Mouse (Mus musculus) embryonic facial prominence, embryonic 12.5 days (tissue): ENCODE results near the gene Nyap1. TPM values are rescaled to one million over a fixed set of nuclear protein-coding genes. Genes with fewer than 3 reads are reported as not detected.
A peak's percentile ranks its signal among the peaks of the same experiment; 100 is the strongest.

ENCODE experiments used
- ATAC-seq: fragments of 200-750 bp; cut with Nextera tagmentation; 2 replicates; pipeline ENCODE4 v1.8.0; 2017; ENCODE audit not compliant: insufficient number of reproducible peaks, insufficient read depth, low FRiP score, low TSS enrichment
- H3K27ac ChIP-seq: fragments of 300-500 bp; sonication (generic); 2 replicates; pipeline ENCODE4 v1.5.1; 2016; ENCODE audit warnings: mild to moderate bottlenecking
- H3K27me3 ChIP-seq: fragments of 300-500 bp; sonication (generic); 2 replicates; pipeline ENCODE4 v1.6.1; 2016; ENCODE audit warnings: mild to moderate bottlenecking, moderate library complexity
- H3K36me3 ChIP-seq: fragments of 300-500 bp; sonication (generic); 2 replicates; pipeline ENCODE4 v1.6.1; 2016; ENCODE audit warnings: mild to moderate bottlenecking
- H3K4me1 ChIP-seq: fragments of 300-500 bp; sonication (generic); 2 replicates; pipeline ENCODE4 v1.6.1; 2016
- H3K4me2 ChIP-seq: fragments of 300-500 bp; sonication (generic); replicated peaks from 2 replicates; pipeline ENCODE4 v1.6.1; 2016; ENCODE audit warnings: mild to moderate bottlenecking, moderate library complexity
- H3K4me3 ChIP-seq: fragments of 300-500 bp; sonication (generic); 2 replicates; pipeline ENCODE4 v1.5.1; 2016; ENCODE audit warnings: mild to moderate bottlenecking
- H3K9ac ChIP-seq: fragments of 300-500 bp; sonication (generic); 2 replicates; pipeline ENCODE4 v1.6.1; 2016; ENCODE audit warnings: mild to moderate bottlenecking, moderate library complexity
- H3K9me3 ChIP-seq: fragments of 300-500 bp; sonication (generic); 2 replicates; pipeline ENCODE4 v1.6.1; 2016; ENCODE audit warnings: mild to moderate bottlenecking, moderate library complexity
- WGBS: fragments of 180-500 bp; shearing (Covaris S2); methylation state at CpG from one replicate; pipeline ENCODE4 v1.1.7; 2016; 5-methylcytosine and 5-hydroxymethylcytosine counted together
- polyA plus RNA-seq: library from polyadenylated mRNA; unstranded; fragments of >200 nt; fragmentation: Nextera tagmentation; extraction: Ambion mirVana; gene quantifications from 2 replicates; pipeline ENCODE4 v1.2.1, GENCODE M21; 2016

The Nyap1 gene
- polyA plus RNA-seq, 1 experiment from 2014 or later: 3.7 TPM

GRCm38 (mm10) chr5:137706913-137707633 is 34.3 kb downstream of the Nyap1 start:
- no peak overlapping the region for H3K4me3 ChIP-seq
- 71% methylated on average over 12 of the region's 12 CpGs for WGBS
- H3K9me3 ChIP-seq: 0 out of 2 replicates have a peak, but pooled peaks cover 2% of the 10 kb centered on the region
- no peaks in the 10 kb centered on the region for H3K36me3 ChIP-seq
- ATAC-seq: 0 out of 2 replicates have a peak, but pooled peaks have one; percentile 22
- no peaks in the 10 kb centered on the region for H3K27me3 ChIP-seq
- no peaks in the 10 kb centered on the region for H3K4me1 ChIP-seq
- no peak overlapping the region for H3K27ac ChIP-seq
- H3K4me2 ChIP-seq: no peak overlapping the region; the same call in 1 of the 2 replicates
- H3K9ac ChIP-seq: no peak overlapping the region

- 57% methylated on average over 6 of the region's 6 CpGs for WGBS
- Histone ChIP-seq H3K9ac (no peak overlapping the region), H3K36me3 (no peaks in the 10 kb centered on the region), H3K4me1 (no peaks in the 10 kb centered on the region), H3K4me3 (no peak overlapping the region), H3K4me2 (no peak overlapping the region), H3K27ac (no peak overlapping the region), H3K9me3 (0 out of 2 replicates have a peak, but pooled peaks cover 2% of the 10 kb centered on the region), H3K27me3 (no peaks in the 10 kb centered on the region)
- no peak for ATAC-seq
These were observed 36.2 kb downstream of the Nyap1 start for GRCm38 (mm10) chr5:137705242-137705641.

- no peak overlapping the region for H3K9ac ChIP-seq
- H3K36me3 ChIP-seq: no peaks in the 10 kb centered on the region
- H3K4me2 ChIP-seq: no peak overlapping the region
- no peak overlapping the region for H3K4me3 ChIP-seq
- H3K27ac ChIP-seq: no peak overlapping the region
- 72% methylated on average over 2 of the region's 2 CpGs for WGBS
- no peaks in the 10 kb centered on the region for H3K27me3 ChIP-seq
- no peak for ATAC-seq
- no peaks in the 10 kb centered on the region for H3K4me1 ChIP-seq
- H3K9me3 ChIP-seq: 0 out of 2 replicates have a peak, but pooled peaks cover 2% of the 10 kb centered on the region
These were observed 41.6 kb downstream of the Nyap1 start for GRCm38 (mm10) chr5:137699850-137700249.

GRCm38 (mm10) chr5:137699080-137699479 is 42.3 kb downstream of the Nyap1 start:
- no peak for ATAC-seq
- Histone ChIP-seq H3K27ac (no peak overlapping the region), H3K4me3 (no peak overlapping the region), H3K36me3 (no peaks in the 10 kb centered on the region), H3K27me3 (no peaks in the 10 kb centered on the region), H3K4me2 (no peak overlapping the region), H3K9ac (no peak overlapping the region), H3K4me1 (no peaks in the 10 kb centered on the region), H3K9me3 (0 out of 2 replicates have a peak, but pooled peaks cover 2% of the 10 kb centered on the region)
- 75% methylated on average over 3 of the region's 3 CpGs for WGBS

- Histone ChIP-seq H3K9me3 (no peaks in the 10 kb centered on the region), H3K36me3 (no peaks in the 10 kb centered on the region), H3K4me3 (no peak overlapping the region), H3K4me2 (no peak overlapping the region), H3K27ac (no peak overlapping the region), H3K27me3 (no peaks in the 10 kb centered on the region), H3K4me1 (no peaks in the 10 kb centered on the region), H3K9ac (no peak overlapping the region)
- WGBS: 85% methylated on average over 4 of the region's 4 CpGs
- ATAC-seq: no peak
These were observed 45.5 kb downstream of the Nyap1 start for GRCm38 (mm10) chr5:137695930-137696329.

GRCm38 (mm10) chr5:137694796-137695195 is 46.6 kb downstream of the Nyap1 start:
- H3K9me3 ChIP-seq: no peaks in the 10 kb centered on the region
- no peak overlapping the region for H3K4me3 ChIP-seq
- no peak overlapping the region for H3K9ac ChIP-seq
- 69% methylated on average over 3 of the region's 3 CpGs for WGBS
- no peaks in the 10 kb centered on the region for H3K36me3 ChIP-seq
- H3K27me3 ChIP-seq: no peaks in the 10 kb centered on the region
- H3K4me2 ChIP-seq: no peak overlapping the region
- no peak overlapping the region for H3K27ac ChIP-seq
- ATAC-seq: no peak
- no peaks in the 10 kb centered on the region for H3K4me1 ChIP-seq

- H3K27me3 ChIP-seq: no peaks in the 10 kb centered on the region
- H3K9me3 ChIP-seq: no peaks in the 10 kb centered on the region
- H3K36me3 ChIP-seq: no peaks in the 10 kb centered on the region
- H3K9ac ChIP-seq: no peak overlapping the region
- ATAC-seq: no peak
- no peak overlapping the region for H3K4me2 ChIP-seq
- H3K4me3 ChIP-seq: no peak overlapping the region
- 80% methylated on average over 1 of the region's 1 CpGs for WGBS
- no peak overlapping the region for H3K27ac ChIP-seq
- no peaks in the 10 kb centered on the region for H3K4me1 ChIP-seq
These were observed 49.5 kb downstream of the Nyap1 start for GRCm38 (mm10) chr5:137691881-137692280.

GRCm38 (mm10) chr5:137690531-137690930 is 50.9 kb downstream of the Nyap1 start:
- 56% methylated on average over 9 of the region's 9 CpGs for WGBS
- Histone ChIP-seq H3K4me3 (no peak overlapping the region), H3K9me3 (no peaks in the 10 kb centered on the region)

GRCm38 (mm10) chr5:137689974-137690373 is 51.4 kb downstream of the Nyap1 start:
- H3K9ac ChIP-seq: no peak overlapping the region
- H3K27ac ChIP-seq: no peak overlapping the region
- H3K9me3 ChIP-seq: no peaks in the 10 kb centered on the region
- no peaks in the 10 kb centered on the region for H3K27me3 ChIP-seq
- WGBS: 90% methylated on average over 3 of the region's 3 CpGs
- no peak for ATAC-seq
- H3K36me3 ChIP-seq: no peaks in the 10 kb centered on the region
- no peak overlapping the region for H3K4me2 ChIP-seq
- H3K4me1 ChIP-seq: no peaks in the 10 kb centered on the region
- H3K4me3 ChIP-seq: no peak overlapping the region

More at GRCm38 (mm10) chr5:137690531-137690930, 50.9 kb downstream of the Nyap1 start:
- Histone ChIP-seq H3K27ac (no peak overlapping the region), H3K9ac (no peak overlapping the region), H3K4me2 (no peak overlapping the region), H3K36me3 (no peaks in the 10 kb centered on the region), H3K4me1 (no peaks in the 10 kb centered on the region), H3K27me3 (no peaks in the 10 kb centered on the region)
- ATAC-seq: no peak

- WGBS: 81% methylated on average over 6 of the region's 6 CpGs
- no peak overlapping the region for H3K4me3 ChIP-seq
- no peaks in the 10 kb centered on the region for H3K27me3 ChIP-seq
- no peak for ATAC-seq
- no peaks in the 10 kb centered on the region for H3K9me3 ChIP-seq
- H3K4me1 ChIP-seq: peaks cover 20% of the 10 kb centered on the region
- no peak overlapping the region for H3K27ac ChIP-seq
- no peaks in the 10 kb centered on the region for H3K36me3 ChIP-seq
- no peak overlapping the region for H3K9ac ChIP-seq
- H3K4me2 ChIP-seq: no peak overlapping the region
These were observed 55.1 kb downstream of the Nyap1 start for GRCm38 (mm10) chr5:137686127-137686790.

GRCm38 (mm10) chr5:137685653-137686052 is 55.8 kb downstream of the Nyap1 start:
- WGBS: 94% methylated on average over 3 of the region's 3 CpGs
- H3K27ac ChIP-seq: no peak overlapping the region

More at GRCm38 (mm10) chr5:137685653-137686052, 55.8 kb downstream of the Nyap1 start:
- Histone ChIP-seq H3K9me3 (no peaks in the 10 kb centered on the region), H3K4me2 (peak overlapping the region; percentile 98; the same call in 1 of the 2 replicates), H3K27me3 (no peaks in the 10 kb centered on the region), H3K36me3 (no peaks in the 10 kb centered on the region), H3K9ac (no peak overlapping the region), H3K4me3 (no peak overlapping the region), H3K4me1 (peaks cover 20% of the 10 kb centered on the region)
- ATAC-seq: no peak
